Mouse (Mus musculus): ENCODE data around the gene Prph. TPM values are rescaled to one million over a fixed set of nuclear protein-coding genes. Genes with fewer than 3 reads are reported as not detected.
A peak's percentile ranks its signal among the peaks of the same experiment; 100 is the strongest.

The Prph gene
- polyA plus RNA-seq, 1 experiment from 2014 or later = 0.11 TPM

- DNase-seq (ENCODE audit: low spot score) (no peak), ATAC-seq (ENCODE audit: insufficient number of reproducible peaks, low FRiP score, low TSS enrichment, low read depth) (no peak)
- H3K4me2 ChIP-seq (ENCODE audit: low read depth, severe bottlenecking) = no peak overlapping the region
- no peaks in the 10 kb centered on the region for H3K27me3 ChIP-seq (ENCODE audit: control insufficient read depth, insufficient read depth, low read length)
- no peaks in the 10 kb centered on the region for H3K36me3 ChIP-seq (ENCODE audit: control insufficient read depth, insufficient read depth, low read length)
- 86% methylated on average over 4 of the region's 4 CpGs for WGBS
- H3K4me3 ChIP-seq (ENCODE audit: low read depth, low read length) = no peak overlapping the region
- H3K9ac ChIP-seq (ENCODE audit: low read length) = no peak overlapping the region
- 0 out of 2 replicates have a peak, but pooled peaks cover 4% of the 10 kb centered on the region for H3K4me1 ChIP-seq (ENCODE audit: control insufficient read depth, insufficient read depth, low read length)
- H3K27ac ChIP-seq (replicated peaks; ENCODE audit: low read depth, low read length) = no peak overlapping the region
- H3K9me3 ChIP-seq (ENCODE audit: control insufficient read depth, low read length) = no peaks in the 10 kb centered on the region
Measured at GRCm38 (mm10) chr15:99020171-99020570, 34.8 kb upstream of the Prph start.

DNA sequence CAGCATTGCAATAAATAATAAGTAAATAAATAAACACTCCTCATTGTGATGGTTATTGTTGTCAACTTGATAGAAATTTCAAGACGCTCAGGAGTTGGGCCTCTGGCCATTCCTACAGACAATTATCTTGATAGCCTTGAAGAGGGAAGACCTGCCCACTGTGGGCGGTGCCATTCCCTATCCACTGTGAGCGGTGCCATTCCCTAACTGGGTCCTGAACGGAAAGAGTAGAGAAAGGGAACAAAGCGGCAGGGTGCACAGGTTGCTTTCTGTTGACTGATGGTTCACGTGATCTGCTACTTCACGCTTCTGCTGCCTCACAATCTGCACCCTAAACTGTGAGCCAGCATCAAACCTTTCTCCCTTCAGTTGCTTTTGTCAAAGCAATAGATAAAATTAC lies 33.7 kb upstream of the Prph start:
- DNase-seq (ENCODE audit: low spot score) (no peak), ATAC-seq (ENCODE audit: insufficient number of reproducible peaks, low FRiP score, low TSS enrichment, low read depth) (no peak)
- Histone ChIP-seq H3K9me3 (ENCODE audit: control insufficient read depth, low read length) (no peaks in the 10 kb centered on the region), H3K4me1 (ENCODE audit: control insufficient read depth, insufficient read depth, low read length) (0 out of 2 replicates have a peak, but pooled peaks cover 4% of the 10 kb centered on the region), H3K36me3 (ENCODE audit: control insufficient read depth, insufficient read depth, low read length) (no peaks in the 10 kb centered on the region), H3K4me3 (ENCODE audit: low read depth, low read length) (no peak overlapping the region), H3K9ac (ENCODE audit: low read length) (no peak overlapping the region), H3K27ac (replicated peaks; ENCODE audit: low read depth, low read length) (no peak overlapping the region), H3K4me2 (ENCODE audit: low read depth, severe bottlenecking) (no peak overlapping the region), H3K27me3 (ENCODE audit: control insufficient read depth, insufficient read depth, low read length) (no peaks in the 10 kb centered on the region)
- WGBS = 96% methylated on average over 7 of the region's 7 CpGs

DNA sequence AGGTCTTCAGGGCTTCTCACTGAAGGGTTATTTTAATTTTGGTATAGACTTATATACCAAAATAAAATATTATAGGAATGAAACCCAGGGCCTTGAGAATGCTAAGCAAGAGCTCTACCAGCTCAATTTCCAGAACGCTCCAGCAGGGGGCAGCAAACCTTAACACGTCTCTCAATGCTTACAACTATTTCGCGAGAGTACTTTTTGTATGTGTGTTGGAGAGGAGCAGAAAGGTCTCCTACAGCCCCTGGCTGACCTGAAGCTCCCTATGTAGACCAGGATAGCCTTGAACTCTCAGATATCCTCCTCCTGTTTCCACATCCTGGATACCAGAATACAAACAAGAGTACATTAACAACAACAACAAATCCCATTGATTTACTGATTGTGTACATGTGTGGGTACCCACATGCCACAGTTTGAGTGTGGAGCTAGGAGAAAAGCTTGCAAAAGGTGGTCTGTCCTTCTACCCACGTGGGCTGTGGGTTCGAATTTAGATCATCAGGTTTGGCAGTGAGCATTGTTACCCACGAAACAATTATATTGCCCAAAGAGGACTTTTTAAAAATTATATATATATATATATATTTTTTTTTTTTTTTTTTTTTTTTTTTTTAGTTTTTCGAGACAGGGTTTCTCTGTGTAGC lies 30.2 kb upstream of the Prph start:
- Histone ChIP-seq H3K9ac (ENCODE audit: low read length) (no peak overlapping the region), H3K4me3 (ENCODE audit: low read depth, low read length) (no peak overlapping the region)
- WGBS = 28% methylated on average over 7 of the region's 8 CpGs

GRCm38 (mm10) chr15:99025414-99025813 lies 29.6 kb upstream of the Prph start:
- DNase-seq (ENCODE audit: low spot score) = no peak
- ATAC-seq (ENCODE audit: insufficient number of reproducible peaks, low FRiP score, low TSS enrichment, low read depth) = no peak
- no peaks in the 10 kb centered on the region for H3K9me3 ChIP-seq (ENCODE audit: control insufficient read depth, low read length)
- no peaks in the 10 kb centered on the region for H3K27me3 ChIP-seq (ENCODE audit: control insufficient read depth, insufficient read depth, low read length)
- 70% methylated on average over 13 of the region's 13 CpGs for WGBS
- no peak overlapping the region for H3K4me2 ChIP-seq (ENCODE audit: low read depth, severe bottlenecking)
- H3K27ac ChIP-seq (replicated peaks; ENCODE audit: low read depth, low read length) = no peak overlapping the region
- no peaks in the 10 kb centered on the region for H3K4me1 ChIP-seq (ENCODE audit: control insufficient read depth, insufficient read depth, low read length)
- H3K4me3 ChIP-seq (ENCODE audit: low read depth, low read length) = no peak overlapping the region
- no peak overlapping the region for H3K9ac ChIP-seq (ENCODE audit: low read length)
- H3K36me3 ChIP-seq (ENCODE audit: control insufficient read depth, insufficient read depth, low read length) = no peaks in the 10 kb centered on the region

More for the DNA sequence above, 30.2 kb upstream of the Prph start:
- Histone ChIP-seq H3K27ac (replicated peaks; ENCODE audit: low read depth, low read length) (no peak overlapping the region), H3K36me3 (ENCODE audit: control insufficient read depth, insufficient read depth, low read length) (no peaks in the 10 kb centered on the region), H3K4me2 (ENCODE audit: low read depth, severe bottlenecking) (no peak overlapping the region), H3K4me1 (ENCODE audit: control insufficient read depth, insufficient read depth, low read length) (no peaks in the 10 kb centered on the region), H3K9me3 (ENCODE audit: control insufficient read depth, low read length) (no peaks in the 10 kb centered on the region), H3K27me3 (ENCODE audit: control insufficient read depth, insufficient read depth, low read length) (no peaks in the 10 kb centered on the region)
- no peak for ATAC-seq (ENCODE audit: insufficient number of reproducible peaks, low FRiP score, low TSS enrichment, low read depth)
- DNase-seq (ENCODE audit: low spot score) = peak; percentile 92

DNA sequence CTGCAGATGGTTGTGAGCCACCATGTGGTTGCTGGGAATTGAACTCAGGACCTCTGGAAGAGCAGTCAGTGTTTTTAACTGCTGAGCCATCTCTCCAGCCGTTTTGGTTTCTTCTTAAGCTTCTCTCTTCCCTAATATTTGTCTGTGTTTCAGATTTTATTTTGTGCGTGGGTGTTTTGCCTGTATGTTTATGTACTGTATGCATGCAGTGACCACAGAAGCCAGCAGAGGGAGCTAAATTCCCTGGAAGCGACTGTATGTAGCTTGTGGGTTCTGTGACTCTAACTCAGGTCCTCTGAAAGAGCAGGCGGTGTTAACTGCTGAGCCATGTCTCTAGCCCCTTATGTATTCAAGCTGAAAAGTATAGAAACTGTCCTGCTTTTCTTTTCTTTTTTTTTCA lies 28.7 kb upstream of the Prph start:
- Histone ChIP-seq H3K36me3 (ENCODE audit: control insufficient read depth, insufficient read depth, low read length) (no peaks in the 10 kb centered on the region), H3K4me1 (ENCODE audit: control insufficient read depth, insufficient read depth, low read length) (no peaks in the 10 kb centered on the region), H3K4me3 (ENCODE audit: low read depth, low read length) (no peak overlapping the region), H3K9ac (ENCODE audit: low read length) (no peak overlapping the region), H3K9me3 (ENCODE audit: control insufficient read depth, low read length) (no peaks in the 10 kb centered on the region), H3K27ac (replicated peaks; ENCODE audit: low read depth, low read length) (no peak overlapping the region), H3K27me3 (ENCODE audit: control insufficient read depth, insufficient read depth, low read length) (no peaks in the 10 kb centered on the region), H3K4me2 (ENCODE audit: low read depth, severe bottlenecking) (no peak overlapping the region)
- ATAC-seq (ENCODE audit: insufficient number of reproducible peaks, low FRiP score, low TSS enrichment, low read depth) (no peak), DNase-seq (ENCODE audit: low spot score) (peak; percentile 62)
- 65% methylated on average over 4 of the region's 4 CpGs for WGBS

DNA sequence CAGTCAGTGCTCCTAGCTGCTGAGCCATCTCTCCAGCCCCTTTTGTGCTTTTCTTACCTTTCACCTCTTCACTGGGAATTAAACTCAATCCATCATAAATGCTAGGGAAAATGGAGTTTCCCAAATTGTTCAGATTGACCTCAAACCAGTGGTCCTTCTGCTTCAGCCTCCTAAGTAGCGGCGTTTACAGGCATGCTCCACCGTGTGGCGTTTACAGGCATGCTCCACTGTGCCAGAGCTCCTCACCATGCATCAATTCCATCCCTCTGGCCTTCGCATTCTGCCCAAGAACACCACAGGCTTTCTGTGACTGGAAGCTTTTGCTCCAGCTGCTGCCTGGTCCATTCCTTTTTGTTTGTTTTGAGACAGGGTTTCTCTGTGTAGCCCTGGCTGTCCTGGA lies 27.9 kb upstream of the Prph start:
- Histone ChIP-seq H3K9me3 (ENCODE audit: control insufficient read depth, low read length) (no peaks in the 10 kb centered on the region), H3K4me3 (ENCODE audit: low read depth, low read length) (no peak overlapping the region), H3K9ac (ENCODE audit: low read length) (no peak overlapping the region), H3K4me2 (ENCODE audit: low read depth, severe bottlenecking) (no peak overlapping the region), H3K27ac (replicated peaks; ENCODE audit: low read depth, low read length) (no peak overlapping the region), H3K27me3 (ENCODE audit: control insufficient read depth, insufficient read depth, low read length) (no peaks in the 10 kb centered on the region), H3K36me3 (ENCODE audit: control insufficient read depth, insufficient read depth, low read length) (no peaks in the 10 kb centered on the region), H3K4me1 (ENCODE audit: control insufficient read depth, insufficient read depth, low read length) (peaks cover 1% of the 10 kb centered on the region; the same call in 1 of the 2 replicates)
- no peak for DNase-seq (ENCODE audit: low spot score)
- 75% methylated on average over 5 of the region's 5 CpGs for WGBS
- no peak for ATAC-seq (ENCODE audit: insufficient number of reproducible peaks, low FRiP score, low TSS enrichment, low read depth)

DNA sequence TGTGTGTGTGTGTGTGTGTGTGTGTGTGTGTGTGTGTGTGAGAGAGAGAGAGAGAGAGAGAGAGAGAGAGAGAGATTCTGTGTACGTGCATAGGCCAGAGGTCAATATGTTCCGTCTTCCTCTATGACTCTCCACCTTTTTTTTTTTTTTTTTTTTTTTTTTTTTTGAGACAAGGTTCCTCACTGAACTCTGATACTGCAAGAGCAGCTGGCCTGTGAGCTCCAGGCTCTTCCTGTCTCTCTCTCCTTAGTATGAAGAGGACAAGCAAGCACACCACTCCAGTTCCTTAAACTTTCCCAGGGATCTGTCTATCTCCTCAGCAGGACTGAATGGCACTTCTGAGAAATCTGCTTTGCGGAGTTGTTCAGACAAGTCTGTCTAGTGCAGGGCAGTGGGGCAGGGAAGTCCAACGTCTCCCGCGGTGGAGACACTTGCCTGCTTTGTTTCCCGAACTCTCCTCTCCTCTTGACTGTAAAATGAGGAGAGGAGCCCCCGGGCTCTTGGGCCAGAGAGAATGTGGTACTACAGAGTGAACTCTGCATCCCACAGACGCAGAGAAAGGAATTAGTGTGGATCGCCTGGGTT lies 26.0 kb upstream of the Prph start:
- Histone ChIP-seq H3K27ac (replicated peaks; ENCODE audit: low read depth, low read length) (peak overlapping the region; percentile 48; the same call in 1 of the 2 replicates), H3K36me3 (ENCODE audit: control insufficient read depth, insufficient read depth, low read length) (no peaks in the 10 kb centered on the region), H3K27me3 (ENCODE audit: control insufficient read depth, insufficient read depth, low read length) (no peaks in the 10 kb centered on the region), H3K4me2 (ENCODE audit: low read depth, severe bottlenecking) (peak overlapping the region; percentile 76), H3K4me3 (ENCODE audit: low read depth, low read length) (peak overlapping the region; percentile 56), H3K9me3 (ENCODE audit: control insufficient read depth, low read length) (no peaks in the 10 kb centered on the region), H3K4me1 (ENCODE audit: control insufficient read depth, insufficient read depth, low read length) (peaks cover 8% of the 10 kb centered on the region; the same call in 1 of the 2 replicates), H3K9ac (ENCODE audit: low read length) (peak overlapping the region; percentile 38)
- WGBS = 4% methylated on average over 10 of the region's 10 CpGs
- ATAC-seq (ENCODE audit: insufficient number of reproducible peaks, low FRiP score, low TSS enrichment, low read depth) (0 out of 2 replicates have a peak, but pooled peaks have one; percentile 14), DNase-seq (ENCODE audit: low spot score) (no peak)

- Histone ChIP-seq H3K4me3 (ENCODE audit: low read depth, low read length) (peak within 1 kb of the TSS; percentile 56), H3K27me3 (ENCODE audit: control insufficient read depth, insufficient read depth, low read length) (no peaks in the 10 kb centered on the region), H3K4me1 (ENCODE audit: control insufficient read depth, insufficient read depth, low read length) (peaks cover 8% of the 10 kb centered on the region; the same call in 1 of the 2 replicates), H3K9ac (ENCODE audit: low read length) (peak within 1 kb of the TSS; percentile 38), H3K36me3 (ENCODE audit: control insufficient read depth, insufficient read depth, low read length) (peaks cover 2% of the 10 kb centered on the region; the same call in 1 of the 2 replicates), H3K27ac (replicated peaks; ENCODE audit: low read depth, low read length) (peak within 1 kb of the TSS; percentile 48; the same call in 1 of the 2 replicates), H3K9me3 (ENCODE audit: control insufficient read depth, low read length) (no peaks in the 10 kb centered on the region), H3K4me2 (ENCODE audit: low read depth, severe bottlenecking) (peak within 1 kb of the TSS; percentile 76)
- ATAC-seq (ENCODE audit: insufficient number of reproducible peaks, low FRiP score, low TSS enrichment, low read depth) (peak; percentile 94), DNase-seq (ENCODE audit: low spot score) (peak; percentile 95)
- under 1% methylated on average over 52 of the region's 52 CpGs for WGBS
Measured at GRCm38 (mm10) chr15:99029619-99030584, 25.1 kb upstream of the Prph start, which contains the start of gene Tuba1c. TSS of gene Tuba1c (plus strand) at chr15:99029891.

Data from limb, embryonic 11.5 days (tissue).